Mouse (Mus musculus) frontal cortex, adult 2 months (tissue): Measurements from ENCODE around the gene 1700014D04Rik. TPM values are rescaled to one million over a fixed set of nuclear protein-coding genes. Genes with fewer than 3 reads are reported as not detected.
"Not testable (repeated sequence)": the region's sequence is repeated elsewhere in the genome, so short reads cannot be mapped to it uniquely, and the experiment has no call there.

ENCODE experiments used
- DNase-seq, 2 experiments: peaks; one replicate each; pipeline ENCODE4 v3.0.0; 2022; ENCODE audit warnings: low spot score in 1 of 2; ENCODE audit errors: extremely low spot score in 1 of 2
- polyA plus RNA-seq: library from polyadenylated mRNA; depleted of rRNA; stranded (reverse); fragments of >200 nt; gene quantifications from 2 replicates; pipeline ENCODE4 v1.2.3, GENCODE M21; 2012

Gene 1700014D04Rik
- polyA plus RNA-seq, 1 experiment: 0.62 TPM

DNA sequence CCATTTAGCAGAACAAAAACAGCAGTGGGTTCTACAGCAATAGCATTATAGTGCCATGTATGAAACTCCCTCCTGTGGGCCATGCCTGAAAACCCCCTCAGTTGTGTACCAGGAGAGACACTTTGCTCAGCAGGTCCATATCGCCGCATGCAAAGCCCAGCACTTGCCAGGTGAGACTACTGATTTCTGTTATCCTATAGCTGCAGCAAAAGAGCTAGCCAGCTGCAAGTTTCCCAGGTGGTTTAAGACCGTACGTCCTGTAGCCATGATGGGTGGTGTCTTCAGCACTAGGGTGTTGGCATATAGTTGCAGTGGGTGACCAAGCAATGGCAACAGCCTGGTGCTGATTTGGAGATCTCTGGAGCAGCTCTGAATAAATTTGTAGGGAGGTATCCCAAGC lies 7.2 kb downstream of the 1700014D04Rik start:
- DNase-seq: no peak

DNA sequence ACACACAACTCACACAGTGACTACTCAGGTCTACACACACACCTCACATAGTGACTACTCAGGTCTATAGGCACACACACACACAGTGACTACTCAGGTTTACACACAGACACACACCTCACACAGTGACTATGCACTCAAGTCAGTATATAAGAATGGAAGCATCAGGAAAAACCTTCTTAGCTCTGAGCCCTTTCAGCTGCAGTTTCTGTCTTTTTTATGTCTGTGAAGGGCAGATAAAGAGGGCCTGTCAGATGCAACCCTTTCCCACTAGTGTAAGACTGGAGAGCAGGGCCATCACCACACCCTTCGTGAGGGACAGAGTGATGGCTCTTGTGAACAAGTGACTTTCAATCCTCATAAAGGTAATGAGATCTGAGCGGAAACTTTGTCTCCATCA lies 8.1 kb downstream of the 1700014D04Rik start:
- DNase-seq: no peak

DNA sequence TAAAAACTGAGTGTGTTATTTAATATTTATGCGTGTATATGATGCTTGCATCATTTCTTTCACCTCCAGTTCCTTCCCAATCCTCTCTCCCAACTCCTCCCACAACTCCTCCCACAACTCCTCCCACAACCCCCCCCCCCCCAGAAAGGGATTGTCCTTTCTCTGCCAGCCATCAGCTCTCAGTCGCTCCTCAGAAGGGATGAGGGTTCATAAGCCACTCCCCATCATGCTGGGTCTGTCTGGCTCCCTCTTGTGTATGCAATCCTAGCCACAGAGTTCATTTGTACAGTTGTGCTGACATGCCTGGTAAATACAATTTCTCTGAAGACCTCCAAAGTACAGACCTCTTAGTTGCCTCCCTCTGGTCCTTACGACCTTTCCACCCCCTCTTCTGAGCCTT lies 11.4 kb downstream of the 1700014D04Rik start:
- no peak for DNase-seq

DNA sequence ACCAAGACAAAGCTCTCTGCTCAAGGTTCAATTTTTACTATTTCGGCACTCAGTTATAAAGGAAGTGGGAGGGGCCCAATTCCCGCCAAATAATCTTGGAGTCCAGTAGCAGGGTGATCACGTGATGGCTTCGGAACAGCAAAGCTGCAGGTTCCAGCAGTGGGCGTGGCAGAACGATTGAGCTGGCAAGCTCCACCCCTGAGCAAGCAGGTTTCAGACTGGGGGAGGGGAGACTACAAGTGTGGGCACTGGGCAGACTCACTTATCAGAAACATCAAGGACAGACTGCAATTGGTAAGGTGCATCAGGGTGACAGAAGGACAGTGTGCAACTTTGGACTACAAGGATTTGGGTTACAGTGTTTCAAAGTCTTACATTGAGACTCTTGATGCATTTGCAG lies 12.2 kb downstream of the 1700014D04Rik start:
- DNase-seq: not testable (repeated sequence)

DNA sequence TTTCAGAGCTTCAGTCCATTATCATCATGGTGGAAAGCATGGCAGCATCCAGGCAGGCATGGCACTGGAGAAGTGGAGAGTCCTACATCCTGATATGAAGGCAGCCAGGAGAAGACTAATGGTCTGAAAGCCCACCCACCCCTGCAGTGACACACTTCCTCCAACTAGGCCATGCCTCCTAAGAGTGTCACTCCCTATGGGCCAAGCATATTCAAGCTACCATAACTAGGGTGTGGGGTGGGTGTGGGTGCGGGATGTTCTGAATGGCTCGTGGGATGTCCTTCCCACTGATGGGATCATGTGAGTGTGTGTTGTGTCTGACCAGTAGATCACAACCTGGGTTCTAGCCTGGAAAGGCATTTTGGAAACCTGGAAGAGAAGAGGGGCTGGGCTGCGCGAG lies 12.6 kb downstream of the 1700014D04Rik start:
- DNase-seq: no peak

DNA sequence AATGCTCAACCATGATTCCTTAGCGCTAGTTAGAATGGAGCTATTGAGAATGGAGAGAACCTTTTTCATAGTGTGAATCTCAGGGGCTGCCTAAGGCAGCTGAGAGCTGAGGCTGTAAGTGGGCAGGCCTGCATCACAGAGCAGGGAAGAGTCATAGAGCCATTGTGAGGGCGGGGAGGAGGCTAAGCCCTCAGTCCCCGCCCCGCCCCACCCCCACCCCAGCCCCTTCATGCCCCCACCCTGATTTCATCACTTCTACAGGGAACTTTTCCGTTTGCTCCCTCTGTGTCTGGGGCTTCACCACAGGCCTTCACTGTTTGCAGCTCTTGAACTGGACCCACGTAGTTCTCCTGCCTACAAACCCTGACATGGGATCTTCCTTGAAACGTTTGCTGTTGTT lies 14.9 kb downstream of the 1700014D04Rik start, which contains the start of gene Spata31d1d:
Spata31d1d (minus strand) TSS at position 101 of the 400 bp plus-strand sequence.
- no peak for DNase-seq

DNA sequence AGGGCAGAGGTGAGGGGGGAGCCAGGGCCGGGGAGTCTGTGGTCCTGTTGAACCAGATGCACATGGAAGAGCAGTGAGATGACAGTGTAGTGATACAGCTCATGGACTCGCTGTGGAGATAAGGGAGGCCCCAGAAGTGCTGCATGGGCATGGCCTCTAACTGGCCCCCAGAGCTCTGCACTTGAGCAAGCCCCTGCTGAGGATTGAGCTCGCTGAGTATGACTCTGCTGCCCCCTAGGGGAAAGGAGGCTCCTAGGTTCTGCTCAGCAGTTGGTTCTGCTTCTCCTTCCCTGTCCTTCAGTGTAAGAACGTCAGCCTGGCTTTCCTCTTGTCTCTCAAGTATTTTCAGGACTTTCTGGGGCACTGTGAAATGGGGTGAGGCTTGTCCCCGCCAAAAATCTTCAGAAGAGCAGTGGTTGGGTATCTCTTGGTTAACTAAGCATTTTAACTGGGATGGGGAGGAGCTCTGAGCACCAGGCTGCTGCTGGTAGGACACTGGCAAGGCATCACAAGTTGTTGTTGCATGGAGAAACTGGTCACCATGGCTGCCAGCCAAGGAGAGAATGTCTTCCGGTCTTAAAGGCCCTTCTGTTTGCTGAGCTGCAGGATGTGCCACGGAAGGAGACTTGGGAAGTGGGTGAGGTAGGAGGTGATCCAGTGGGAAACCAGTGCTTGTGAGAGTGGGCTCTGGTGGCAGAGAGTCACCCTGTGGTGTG lies 18.0 kb downstream of the 1700014D04Rik start:
- peak; percentile 70 to 94 for DNase-seq

DNA sequence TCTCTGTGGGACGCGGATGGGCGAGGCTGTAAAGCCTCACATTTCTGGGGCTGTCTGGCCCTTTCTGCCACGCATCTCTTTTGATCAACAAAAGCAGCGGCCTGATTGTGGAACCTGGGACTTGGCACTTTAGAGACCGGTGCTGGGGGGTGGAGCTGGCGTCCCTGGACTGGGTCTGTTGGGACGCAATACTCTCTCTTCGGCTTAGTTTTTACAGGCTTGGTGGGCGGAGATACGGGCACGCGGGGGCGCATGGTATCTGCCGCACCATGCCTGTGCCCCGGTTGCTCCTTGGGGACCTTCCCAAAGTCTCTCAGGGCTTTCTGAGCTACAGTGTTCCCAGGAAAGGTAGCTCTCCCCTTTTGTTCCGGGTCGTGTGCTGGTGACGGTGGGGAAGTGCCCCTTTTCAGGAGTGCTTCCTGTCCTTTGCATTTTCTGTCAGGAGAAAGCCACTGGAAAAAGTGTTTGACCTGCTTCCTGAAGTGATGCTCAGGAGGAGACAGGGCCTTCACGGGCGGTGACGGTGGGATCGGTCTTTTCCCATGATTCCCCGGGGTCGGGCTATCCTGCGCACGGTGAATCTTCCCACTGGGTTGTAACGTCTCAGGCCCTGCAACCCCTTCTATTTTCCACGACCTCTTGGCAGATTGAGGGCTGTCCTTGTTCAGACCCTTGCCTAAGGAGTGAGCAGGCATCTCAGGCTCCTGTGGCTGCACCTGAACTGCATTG lies 20.2 kb downstream of the 1700014D04Rik start:
- no peak for DNase-seq

DNA sequence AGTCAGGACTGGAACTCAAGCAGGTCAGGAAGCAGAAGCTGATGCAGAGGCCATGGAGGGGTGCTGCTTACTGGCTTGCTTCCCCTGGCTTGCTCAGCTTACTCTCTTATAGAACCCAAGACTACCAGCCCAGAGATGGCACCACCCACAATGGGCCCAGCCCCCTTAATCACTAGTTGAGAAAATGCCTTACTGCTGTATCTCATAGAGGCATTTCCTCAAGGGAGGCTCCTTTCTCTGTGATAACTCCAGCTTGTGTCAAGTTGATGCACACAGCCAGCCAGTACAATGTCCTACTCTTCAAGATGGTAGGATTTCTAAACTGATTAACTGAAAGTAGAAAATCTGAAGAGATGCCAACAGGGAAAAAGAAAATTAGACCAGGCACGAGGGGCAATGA lies 24.5 kb downstream of the 1700014D04Rik start:
- DNase-seq: not testable (repeated sequence)

DNA sequence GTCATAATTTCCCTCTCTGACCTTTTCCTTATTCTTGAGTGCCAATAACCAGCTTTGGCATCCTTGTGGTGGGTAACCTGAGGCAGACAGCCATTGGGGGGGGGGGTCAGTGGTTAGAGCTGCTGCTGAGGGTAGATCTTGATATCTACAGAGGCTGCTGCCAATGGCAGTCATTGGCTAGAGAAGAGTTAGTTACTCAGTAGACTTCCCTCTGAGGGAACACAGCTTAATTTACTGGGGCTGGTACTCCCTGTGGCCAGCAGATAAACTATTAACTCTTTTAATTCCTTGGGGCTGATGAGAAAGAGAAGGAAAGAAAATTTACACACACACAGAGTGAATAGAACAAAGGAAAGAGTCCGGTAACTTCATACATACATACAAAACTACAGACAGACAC lies 27.1 kb downstream of the 1700014D04Rik start:
- DNase-seq: no peak

DNA sequence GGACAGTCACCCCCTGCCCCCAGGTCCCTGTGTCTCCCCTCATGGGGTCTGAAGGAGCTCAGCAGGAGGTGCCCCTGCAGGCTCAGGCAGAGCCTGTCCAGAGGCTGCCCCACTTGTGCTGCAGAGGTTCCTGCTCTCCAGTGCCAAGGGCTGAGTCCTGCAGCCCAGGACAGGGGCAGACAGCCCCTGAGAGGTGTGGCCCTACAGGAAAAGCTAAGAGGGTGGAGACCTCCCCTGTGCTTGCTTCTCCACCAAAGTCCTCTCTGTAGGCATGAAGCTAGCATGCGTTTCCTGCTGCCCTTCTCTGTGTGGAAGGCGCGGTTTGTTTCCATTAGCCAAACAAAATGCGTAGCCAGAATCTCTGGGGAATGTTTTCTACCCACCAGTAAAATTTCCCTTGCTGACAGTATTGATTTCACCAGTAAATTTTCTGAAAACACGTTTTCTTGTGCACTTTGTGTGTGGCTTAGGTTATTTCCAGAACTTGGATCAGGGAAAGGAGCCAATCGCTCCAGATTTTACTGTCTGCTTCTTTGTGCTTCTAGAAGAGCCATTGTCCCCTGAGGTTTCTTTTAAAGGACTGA lies 27.6 kb downstream of the 1700014D04Rik start:
- not testable (repeated sequence) for DNase-seq

DNA sequence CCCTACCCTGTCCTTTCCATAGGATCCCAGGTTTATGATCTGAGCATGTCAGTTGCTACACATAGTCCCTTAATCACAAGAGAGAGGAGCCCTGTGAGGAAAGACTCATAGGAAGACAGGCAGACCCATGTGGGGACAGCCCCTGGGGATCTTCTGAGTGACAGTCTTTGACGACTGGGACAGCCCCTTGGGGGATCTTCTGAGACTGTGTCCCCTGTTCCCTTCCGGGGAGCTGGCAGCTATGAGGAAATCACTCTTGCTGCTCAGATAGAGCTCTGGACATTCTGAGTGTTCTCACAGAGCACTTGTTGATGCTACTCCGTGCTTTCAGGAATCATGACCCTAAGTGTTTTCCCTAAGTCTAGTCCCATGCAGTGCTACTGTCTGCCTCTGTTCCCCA lies 32.8 kb downstream of the 1700014D04Rik start:
- DNase-seq: no peak

DNA sequence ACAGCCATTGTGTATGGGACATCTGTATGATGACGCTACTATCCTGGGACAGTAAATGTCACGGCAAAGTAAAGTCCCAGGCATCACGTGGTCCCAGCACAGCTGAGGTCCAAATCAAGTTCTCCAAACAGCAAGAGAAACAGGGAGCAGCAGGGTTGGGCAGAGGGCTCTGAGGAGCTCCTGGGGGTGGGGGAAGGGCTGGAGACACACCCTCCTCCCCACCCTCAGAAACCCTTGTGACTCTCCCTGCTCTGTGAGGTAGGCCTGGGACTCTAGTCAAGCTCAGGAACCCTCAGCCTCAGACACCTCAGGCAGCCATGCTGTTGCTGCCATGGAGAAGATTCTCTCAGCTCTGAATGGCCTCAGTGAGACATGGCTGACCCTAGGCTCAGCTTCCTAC lies 34.6 kb downstream of the 1700014D04Rik start, which contains the start of gene Spata31d1b:
Spata31d1b (plus strand) TSS at position 301 of the 400 bp plus-strand sequence.
- DNase-seq: not testable (repeated sequence)

DNA sequence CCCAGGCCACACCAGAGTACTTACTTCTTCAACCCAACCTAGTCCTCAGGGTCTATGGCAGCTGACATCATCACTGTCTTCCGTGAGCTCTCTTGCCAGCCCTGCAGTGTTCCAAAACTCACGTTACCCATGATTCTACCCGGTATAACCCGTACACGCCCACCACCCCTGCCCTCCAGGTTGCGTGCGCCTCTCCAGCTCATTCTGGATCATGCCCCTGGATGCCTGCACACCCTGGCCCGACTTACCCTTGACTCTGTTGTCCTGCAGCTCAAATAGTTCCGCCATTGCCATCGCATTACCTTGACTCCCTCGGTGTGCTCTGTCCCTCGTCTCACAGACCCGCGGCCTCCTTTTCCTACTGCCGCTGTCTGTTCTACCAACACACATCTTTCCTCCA lies 36.3 kb downstream of the 1700014D04Rik start, which contains the start of gene Spata31d1a:
Spata31d1a (minus strand) TSS at position 101 of the 400 bp plus-strand sequence.
- no peak for DNase-seq

DNA sequence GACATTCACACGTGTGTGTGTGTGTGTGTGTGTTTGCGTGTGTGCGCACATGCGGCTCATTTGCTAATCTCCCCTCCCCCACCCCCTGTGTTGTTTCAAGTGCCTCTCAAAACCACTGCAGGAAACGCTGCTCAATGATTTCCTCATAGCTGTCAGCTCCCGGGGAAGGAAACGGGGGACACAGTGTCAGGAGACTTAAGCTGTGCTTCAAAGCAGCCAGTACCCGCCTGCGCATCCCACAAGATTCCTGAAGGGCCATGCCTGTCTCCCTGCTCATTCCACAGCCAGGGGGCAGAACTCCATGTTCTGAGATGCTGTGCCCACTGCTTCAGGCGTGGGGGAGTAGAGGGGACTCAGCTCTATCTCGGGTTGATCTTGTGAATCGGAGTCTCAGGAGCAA lies 42.0 kb downstream of the 1700014D04Rik start:
- peak in 1 of 2 experiments; percentile 48 for DNase-seq

DNA sequence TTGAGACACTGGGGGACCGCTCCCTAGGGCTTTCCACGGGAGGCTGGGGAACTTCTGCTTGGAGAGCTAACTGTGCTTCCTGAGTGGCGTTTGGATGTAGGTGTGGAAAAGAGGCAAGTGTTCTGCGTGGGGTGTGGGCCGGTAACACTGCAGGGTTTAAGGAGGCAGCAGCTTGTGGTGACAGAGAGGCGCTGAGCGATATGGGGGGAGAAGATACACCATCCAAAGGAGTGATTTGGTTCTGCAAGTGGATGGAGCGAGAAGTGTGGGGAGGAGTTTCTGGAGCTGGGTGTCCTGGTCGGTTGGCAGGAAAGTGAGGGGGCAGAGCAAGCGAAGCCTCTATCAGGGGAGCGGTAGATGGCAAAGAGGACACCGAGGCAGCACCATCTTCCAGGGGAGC lies 43.0 kb downstream of the 1700014D04Rik start:
- peak; percentile 36 to 65 for DNase-seq

DNA sequence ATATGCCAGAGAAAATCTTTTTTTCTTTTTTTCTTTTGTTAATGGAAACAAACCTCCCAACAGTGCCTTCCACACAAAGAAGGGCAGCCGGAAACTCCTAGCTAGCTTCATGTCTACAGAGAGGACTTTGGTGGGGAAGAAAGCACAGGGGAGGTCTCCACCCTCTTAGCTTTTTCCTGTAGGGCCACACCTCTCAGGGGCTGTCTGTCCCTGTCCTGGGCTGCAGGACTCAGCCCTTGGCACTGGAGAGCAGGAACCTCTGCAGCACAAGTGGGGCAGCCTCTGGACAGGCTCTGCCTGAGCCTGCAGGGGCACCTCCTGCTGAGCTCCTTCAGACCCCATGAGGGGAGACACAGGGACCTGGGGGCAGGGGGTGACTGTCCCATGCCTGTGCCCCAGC lies 46.4 kb downstream of the 1700014D04Rik start:
- DNase-seq: not testable (repeated sequence)

DNA sequence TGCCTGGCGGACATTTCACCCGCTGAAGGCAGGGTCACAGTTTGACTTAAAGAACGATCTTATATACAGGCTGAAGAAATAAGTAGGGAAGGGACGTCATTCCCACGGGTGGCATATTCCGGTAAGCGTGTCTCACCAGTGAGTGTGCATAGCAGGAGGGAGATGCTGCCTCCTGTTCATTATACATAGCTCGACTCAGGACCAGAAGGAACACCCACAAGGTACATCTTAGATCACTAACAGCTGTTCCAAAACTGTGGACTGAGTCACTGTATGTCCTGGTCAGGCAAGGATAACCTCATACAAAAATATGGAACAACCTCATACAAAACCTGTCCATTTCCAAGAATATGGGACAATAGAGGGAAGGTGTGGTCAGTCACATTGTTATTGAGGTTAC lies 47.4 kb downstream of the 1700014D04Rik start:
- peak in 1 of 2 experiments; percentile 24 for DNase-seq

DNA sequence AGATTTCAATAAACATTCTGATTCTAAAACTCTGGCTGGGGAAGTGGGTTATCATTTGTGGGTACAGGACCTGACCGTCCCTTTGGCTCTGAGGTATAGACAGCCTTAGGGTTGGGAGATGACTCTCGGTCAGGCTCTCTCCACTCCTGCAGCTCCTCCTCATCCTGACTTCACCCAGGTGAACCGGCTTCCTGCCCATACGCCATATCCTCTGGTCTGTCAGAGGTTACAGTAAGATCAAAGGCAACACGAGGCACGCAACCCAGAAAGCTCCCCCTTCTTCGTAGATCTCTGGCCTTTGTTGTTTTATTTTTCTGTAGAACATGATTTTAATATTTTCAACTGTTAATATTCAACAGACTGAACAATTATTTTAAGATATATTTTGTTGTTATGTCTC lies 50.8 kb downstream of the 1700014D04Rik start:
- DNase-seq: no peak

DNA sequence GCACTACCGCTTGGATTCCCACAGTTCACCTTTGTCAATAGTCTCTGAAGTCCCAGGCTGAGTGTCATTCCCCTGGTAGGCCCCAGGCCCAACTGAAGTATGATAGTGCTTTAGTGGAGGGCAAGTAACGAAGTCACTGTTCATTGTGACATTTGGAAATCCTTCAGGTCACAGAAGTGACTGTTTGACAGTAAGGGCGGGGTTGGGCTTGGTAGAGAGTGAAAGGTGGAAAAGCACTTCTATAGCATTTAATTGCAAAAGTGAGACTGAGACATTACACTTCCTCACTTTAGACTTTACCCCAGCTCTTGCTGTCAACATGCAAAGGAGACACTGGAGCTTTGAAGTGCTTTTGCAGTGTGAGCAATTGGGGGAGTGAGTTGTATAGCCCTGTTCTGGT lies 52.5 kb downstream of the 1700014D04Rik start, which contains the start of gene 4921517D22Rik:
4921517D22Rik (minus strand) TSS at position 101 of the 400 bp plus-strand sequence.
- DNase-seq: no peak

DNA sequence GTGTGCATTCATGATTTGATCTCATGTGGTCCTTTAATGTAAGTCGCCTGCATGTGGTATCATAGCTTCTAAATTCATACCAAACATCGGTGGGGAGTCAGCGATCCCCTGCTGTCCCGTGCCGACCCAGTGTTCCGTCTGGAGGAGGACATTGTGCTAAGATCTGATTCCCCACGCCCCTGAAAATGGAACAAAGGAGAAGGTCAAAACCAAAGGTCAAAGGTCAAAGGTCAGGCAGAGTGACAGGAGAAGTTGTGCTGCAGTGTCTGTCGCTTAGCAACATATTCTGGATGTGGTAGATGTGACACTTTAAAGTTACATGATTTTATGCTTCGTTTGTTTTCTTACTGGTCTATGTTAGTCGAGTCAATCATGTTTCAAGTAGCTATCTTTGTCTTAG lies 55.1 kb downstream of the 1700014D04Rik start:
- DNase-seq: no peak
